Mouse (Mus musculus): ENCODE data around the gene Map2k7.

The Map2k7 gene

DNA sequence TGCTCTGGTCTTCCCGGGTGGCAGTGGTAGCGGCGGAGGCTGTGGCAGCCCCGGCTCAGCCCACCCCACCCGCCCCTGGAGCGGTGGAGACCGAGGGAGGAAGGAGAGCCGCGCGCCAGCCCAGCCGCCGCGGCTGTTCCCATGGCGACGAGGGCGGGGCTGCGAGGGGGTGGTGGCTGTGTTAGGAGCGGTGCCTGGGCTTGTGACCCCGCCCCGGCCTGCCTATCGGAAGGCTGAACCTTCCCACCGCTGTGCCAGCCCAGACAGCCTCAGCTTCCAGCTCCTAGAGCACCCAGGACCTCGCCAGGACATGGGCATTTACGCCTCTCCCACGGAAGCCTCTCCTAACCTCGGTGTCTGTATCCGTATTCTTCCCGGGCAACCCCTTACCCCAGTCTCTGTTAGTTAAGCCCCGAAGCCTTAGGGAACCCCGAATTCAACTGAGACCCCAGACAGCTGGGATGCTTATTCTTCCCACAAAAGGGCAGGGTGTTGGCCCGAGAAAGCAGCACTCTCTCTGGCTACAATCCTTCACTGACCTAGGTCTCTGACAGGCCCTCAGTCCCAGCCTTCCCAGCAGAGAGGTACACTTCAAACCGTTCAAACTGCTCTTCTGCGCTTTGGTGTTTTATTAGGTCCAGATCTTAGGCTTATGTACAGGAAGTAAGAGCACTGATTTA is 20.7 kb downstream of the Map2k7 start, which contains the start of gene Ctxn1:
TSS of gene Ctxn1 (minus strand) at position 150 of the 680 bp plus-strand sequence.
- peak; percentile 96 to 99 for DNase-seq

DNA sequence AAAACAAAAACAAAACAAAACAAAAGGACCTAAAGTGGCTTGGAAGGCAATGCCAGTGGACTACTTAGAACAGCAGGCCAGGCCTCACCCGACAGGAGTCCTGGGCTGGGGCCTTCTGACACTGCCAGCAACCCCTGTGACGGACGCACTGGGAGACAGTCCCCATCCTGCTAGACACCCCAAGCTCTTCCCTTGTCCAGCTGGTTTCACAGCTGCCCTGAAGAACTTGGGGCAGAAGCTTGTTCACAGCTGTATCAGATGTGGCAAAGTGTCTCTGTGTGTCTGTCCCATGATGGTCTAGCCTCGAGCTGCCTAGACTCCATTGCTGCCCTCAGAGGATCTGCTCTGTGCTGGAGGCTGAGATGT is 21.2 kb downstream of the Map2k7 start:
- no peak for DNase-seq

DNA sequence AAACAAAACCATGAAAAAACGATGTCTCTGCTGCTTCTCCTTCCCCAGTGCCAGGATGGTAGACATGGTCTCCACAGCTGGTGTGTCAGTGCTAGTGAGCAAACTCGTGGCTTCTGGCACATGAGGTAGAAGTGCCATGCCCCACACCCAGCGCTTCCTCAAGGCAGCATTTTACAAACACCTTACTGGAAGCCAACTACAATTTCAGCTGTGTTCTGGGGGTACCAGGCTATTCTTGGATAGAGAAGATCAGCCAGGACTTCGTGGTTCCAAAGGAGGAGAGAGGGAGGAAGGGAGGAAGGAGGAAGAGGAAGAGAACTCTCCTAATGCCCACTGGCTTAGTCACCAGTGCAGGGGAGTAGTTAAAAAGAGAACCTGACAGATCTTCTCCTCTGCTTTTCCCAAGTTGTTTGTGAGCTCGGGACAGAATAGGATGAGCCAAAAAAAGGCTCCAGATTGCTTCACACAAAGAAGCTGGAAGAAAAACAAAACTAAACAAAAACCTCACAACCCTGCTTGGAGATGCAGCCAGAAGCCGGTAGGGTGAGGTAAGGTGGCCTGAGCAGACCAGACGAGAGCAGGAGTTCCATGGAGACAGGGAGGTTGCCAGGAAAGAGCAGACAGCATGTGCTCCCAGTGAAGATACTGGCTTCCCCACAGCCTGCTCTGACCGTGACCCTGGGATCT is 24.7 kb downstream of the Map2k7 start:
- no peak for DNase-seq

DNA sequence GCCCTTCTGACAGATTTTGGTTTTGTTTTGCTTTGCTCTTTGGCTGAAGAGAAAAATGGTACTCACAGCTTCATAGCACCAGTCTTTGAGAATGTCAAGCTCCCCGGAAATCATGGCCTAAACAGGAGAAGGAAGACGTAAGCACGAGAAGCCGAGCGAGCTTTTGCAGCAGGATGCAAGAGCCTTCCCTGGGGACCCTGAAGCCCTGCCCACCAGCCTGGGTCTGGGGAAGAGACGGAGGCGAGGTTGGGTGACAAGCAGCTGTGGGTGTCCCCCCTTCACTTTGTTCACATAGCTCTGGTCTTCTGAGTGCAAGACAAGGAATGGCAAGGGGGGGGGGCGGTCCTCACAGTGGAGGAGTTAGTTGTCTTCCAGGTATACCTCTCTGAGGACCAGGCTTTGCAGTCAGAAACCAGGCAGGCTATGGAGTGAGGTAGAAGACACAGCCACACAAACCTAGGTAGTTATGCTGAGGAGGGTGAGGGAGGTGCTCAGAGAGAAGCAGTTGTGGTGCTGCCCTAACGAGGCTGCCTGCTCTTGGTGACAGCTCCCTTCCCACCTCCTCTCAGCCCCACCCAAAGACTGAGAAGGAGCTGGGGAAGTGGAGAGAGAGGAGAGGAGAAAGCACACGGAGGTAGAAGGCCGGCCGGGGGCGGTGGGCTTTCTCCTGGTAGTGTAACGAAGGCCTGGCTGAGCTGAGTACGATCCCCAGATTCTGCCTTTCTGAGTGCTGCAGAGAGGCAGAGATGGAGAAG is 26.8 kb downstream of the Map2k7 start:
- DNase-seq = no peak

DNA sequence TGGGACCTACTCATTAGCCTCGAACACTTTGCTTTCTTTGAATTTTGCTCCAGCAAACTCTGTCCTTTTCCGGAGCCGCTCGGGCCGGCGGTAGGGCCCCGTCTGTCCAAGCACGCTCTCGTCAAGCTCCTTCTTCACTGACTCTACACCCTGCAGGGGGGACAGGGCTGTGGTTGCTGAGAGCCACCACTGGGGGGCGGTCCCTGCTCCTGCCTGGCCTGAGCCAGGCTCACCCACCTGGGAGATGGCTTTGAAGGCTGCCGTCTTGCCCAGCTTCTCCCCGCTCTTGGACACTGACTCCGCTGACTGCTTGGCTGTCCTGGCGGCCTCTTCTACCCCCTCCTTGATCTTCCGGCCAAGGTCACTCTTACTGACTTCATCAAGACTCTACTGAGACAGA is 29.1 kb downstream of the Map2k7 start:
- DNase-seq = peak; percentile 49 to 56

DNA sequence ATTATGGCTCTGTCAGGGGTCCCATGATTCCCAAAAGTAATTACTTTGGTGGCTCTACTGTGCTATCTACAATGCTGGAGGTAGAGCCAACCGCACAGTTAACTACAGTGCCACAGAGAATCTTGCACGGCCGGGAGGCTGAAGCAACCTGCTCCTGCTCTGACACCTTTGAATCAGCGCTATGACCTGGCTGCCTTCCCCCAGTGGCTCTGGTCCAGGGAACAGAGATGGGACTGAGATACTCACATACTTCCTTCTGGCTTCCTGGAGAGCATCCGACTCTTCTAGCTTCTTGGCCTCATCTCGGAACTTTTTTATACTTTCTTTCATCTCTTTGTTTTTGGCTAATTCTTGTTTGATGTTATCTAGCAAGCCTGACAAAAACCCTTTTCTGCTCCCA is 31.1 kb downstream of the Map2k7 start:
- peak in 1 of 2 experiments; percentile 16 for DNase-seq

DNA sequence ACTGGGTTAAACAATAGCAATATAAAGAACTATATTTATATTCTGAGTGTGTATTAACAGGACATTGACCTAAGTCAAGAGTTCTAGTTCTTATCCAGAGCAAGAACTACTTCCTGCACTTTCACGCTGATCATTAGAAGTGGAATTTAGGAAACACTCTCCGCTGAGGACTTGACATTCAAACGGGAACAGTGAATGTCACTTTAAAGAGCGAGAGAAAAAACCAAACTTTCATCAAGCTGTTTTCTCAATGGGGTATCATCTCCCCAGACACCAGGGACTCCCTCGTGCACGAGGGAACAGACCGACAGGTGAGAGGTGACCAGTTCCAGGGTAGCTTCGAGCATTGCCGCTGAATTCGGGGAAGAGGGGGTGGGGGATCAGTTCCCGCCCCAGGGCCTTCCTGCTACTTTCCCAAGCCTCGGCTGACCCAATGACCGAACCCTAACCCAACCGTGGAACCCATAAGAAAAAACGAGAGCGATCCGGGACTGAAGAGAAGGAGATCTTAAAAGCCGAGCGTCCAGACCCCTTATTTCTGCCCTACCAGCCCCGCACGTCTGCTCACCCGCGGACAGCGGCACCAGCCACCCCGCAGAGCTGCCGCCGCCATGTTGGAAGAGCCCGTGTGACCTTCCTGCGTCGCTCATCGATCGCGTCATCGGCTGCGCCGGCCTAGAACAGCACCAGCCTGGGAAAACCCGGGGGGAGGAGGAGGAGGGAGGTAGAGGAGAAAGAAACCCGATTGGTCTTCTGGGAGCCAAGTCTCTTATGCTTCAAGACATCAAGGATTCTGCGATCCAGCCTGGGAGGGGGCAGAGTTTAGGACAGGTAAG is 37.0 kb downstream of the Map2k7 start, which contains the start of gene Timm44:
TSS of gene Timm44 (minus strand) at position 639 of the 836 bp plus-strand sequence.
- peak; percentile 99 for DNase-seq

DNA sequence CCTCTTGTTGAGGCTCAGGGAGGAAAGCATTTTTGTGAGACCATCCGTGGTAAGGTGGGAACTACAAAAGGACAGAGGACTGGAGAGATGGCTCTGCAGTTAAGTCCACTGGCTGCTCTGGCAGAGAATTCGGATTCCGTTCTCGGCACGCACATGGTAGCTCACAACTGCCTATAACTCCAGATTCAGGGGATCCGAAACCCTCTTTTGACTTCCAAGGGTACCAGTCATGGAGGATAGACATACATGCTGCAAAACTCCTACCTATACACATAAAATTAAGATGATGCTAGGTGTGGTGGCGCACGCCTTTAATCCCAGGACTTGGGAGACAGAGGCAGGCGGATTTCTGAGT is 37.5 kb downstream of the Map2k7 start:
- no peak for DNase-seq

DNA sequence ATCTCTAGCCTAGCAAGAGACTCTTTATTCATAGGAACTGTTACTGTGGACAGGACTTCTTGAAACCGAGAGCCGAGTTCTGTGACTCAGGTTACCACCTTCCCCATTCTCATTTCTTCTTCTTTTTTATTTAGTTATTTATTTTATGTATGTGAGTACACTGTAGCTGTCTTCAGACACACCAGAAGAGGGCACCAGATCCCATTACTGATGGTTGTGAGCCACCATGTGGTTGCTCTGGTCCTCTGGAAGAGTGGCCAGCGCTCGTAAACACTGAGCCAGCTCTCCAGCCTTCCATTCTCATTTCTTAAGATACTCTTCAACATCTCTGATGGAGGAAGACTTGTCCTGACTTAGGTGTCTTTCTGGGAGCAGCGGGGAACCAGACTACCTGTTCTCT is 54.2 kb downstream of the Map2k7 start:
- no peak for DNase-seq

Measured in cerebellum, postnatal 10 days (tissue).